Mouse (Mus musculus): Measurements from ENCODE around the gene Scgb3a1.
A peak's percentile ranks its signal among the peaks of the same experiment; 100 is the strongest.

The Scgb3a1 gene

GRCm38 (mm10) chr11:49659470-49659799 lies 4.0 kb upstream of the Scgb3a1 start:
- no peak for DNase-seq

GRCm38 (mm10) chr11:49662292-49662780 lies 1.1 kb upstream of the Scgb3a1 start:
- no peak for DNase-seq

GRCm38 (mm10) chr11:49664262-49665140 lies 1.1 kb downstream of the Scgb3a1 start:
- DNase-seq = no peak

GRCm38 (mm10) chr11:49665462-49665861 lies 2.1 kb downstream of the Scgb3a1 start:
- no peak for DNase-seq

- no peak for DNase-seq
Measured at GRCm38 (mm10) chr11:49673433-49673832, 10.0 kb downstream of the Scgb3a1 start.

- DNase-seq = no peak
Measured at GRCm38 (mm10) chr11:49684237-49684973, 21.0 kb downstream of the Scgb3a1 start.

GRCm38 (mm10) chr11:49695013-49695412 lies 31.6 kb downstream of the Scgb3a1 start:
- DNase-seq = no peak

GRCm38 (mm10) chr11:49695695-49696094 lies 32.3 kb downstream of the Scgb3a1 start:
- no peak for DNase-seq

- DNase-seq = no peak
Measured at GRCm38 (mm10) chr11:49696472-49696871, 33.1 kb downstream of the Scgb3a1 start.

GRCm38 (mm10) chr11:49697779-49698178 lies 34.4 kb downstream of the Scgb3a1 start:
- no peak for DNase-seq

GRCm38 (mm10) chr11:49699079-49699478 lies 35.7 kb downstream of the Scgb3a1 start:
- DNase-seq = no peak

- DNase-seq = no peak
Measured at GRCm38 (mm10) chr11:49702014-49702413, 38.6 kb downstream of the Scgb3a1 start.

GRCm38 (mm10) chr11:49704804-49705203 lies 41.4 kb downstream of the Scgb3a1 start:
- DNase-seq = no peak

- no peak for DNase-seq
Measured at GRCm38 (mm10) chr11:49707834-49708233, 44.4 kb downstream of the Scgb3a1 start.

- no peak for DNase-seq
Measured at GRCm38 (mm10) chr11:49710664-49711063, 47.3 kb downstream of the Scgb3a1 start.

GRCm38 (mm10) chr11:49711981-49712554 lies 48.7 kb downstream of the Scgb3a1 start:
- DNase-seq = peak; percentile 21

- peak; percentile 96 for DNase-seq
Measured at GRCm38 (mm10) chr11:49712555-49713335, 49.3 kb downstream of the Scgb3a1 start, which contains the start of gene Cnot6. Gene Cnot6, minus strand, starts transcription at chr11:49712723.

- DNase-seq = peak; percentile 37
Measured at GRCm38 (mm10) chr11:49713336-49714334, 50.2 kb downstream of the Scgb3a1 start.
